Mouse (Mus musculus): ENCODE measurements around the gene Itpa. TPM values are rescaled to one million over a fixed set of nuclear protein-coding genes. Genes with fewer than 3 reads are reported as not detected.
A peak's percentile ranks its signal among the peaks of the same experiment; 100 is the strongest.
"Not testable (repeated sequence)": the region's sequence is repeated elsewhere in the genome, so short reads cannot be mapped to it uniquely, and the experiment has no call there.

Gene Itpa
- total and polyA plus RNA-seq, 3 experiments, result 59.1 to 123 (median 70.8) TPM

DNA sequence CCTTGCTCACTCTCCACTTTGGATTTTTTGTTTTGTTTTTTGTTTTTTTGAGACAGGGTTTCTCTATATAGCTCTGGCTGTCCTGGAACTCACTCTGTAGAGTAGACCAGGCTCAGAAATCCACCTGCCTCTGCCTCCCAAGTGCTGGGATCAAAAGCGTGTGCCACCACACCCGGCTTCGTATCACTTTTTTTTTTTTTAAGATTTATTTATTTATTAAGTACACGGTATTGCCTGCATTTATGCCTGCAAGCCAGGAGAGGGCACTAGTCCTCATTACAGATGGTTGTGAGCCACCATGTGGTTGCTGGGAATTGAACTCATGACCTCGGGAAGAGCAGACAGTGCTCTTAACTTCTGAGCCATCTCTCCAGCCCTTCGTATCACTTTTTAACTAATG, 18.4 kb upstream of the Itpa start:
- H3K9ac ChIP-seq (ENCODE audit: insufficient read depth, low read depth); H3K79me2 ChIP-seq (replicated peaks; ENCODE audit: control insufficient read depth, extremely low read depth, insufficient read depth, poor library complexity, severe bottlenecking); H3K4me3 ChIP-seq (replicated peaks in 1 of 3; ENCODE audit: low read depth in 2 of 3, low read length in 2 of 3, poor library complexity in 1 of 3); DNase-seq (ENCODE audit: extremely low read depth); dilution Hi-C loops (cut with MboI; ENCODE audit: extremely low pct_ligation_motif_present, extremely low pct_unique_long_range_greater_than_20kb, low sequenced_read_pairs); H3K4me2 ChIP-seq (ENCODE audit: insufficient read depth, low read depth, poor library complexity, severe bottlenecking); H3K27me3 ChIP-seq (replicated peaks); in situ Hi-C loops (cut with MboI; ENCODE audit: low pct_ligation_motif_present, low pct_unique_long_range_greater_than_20kb, low sequenced_read_pairs); H3K9me3 ChIP-seq (replicated peaks; ENCODE audit: low read length); H3K27ac ChIP-seq (ENCODE audit: insufficient read depth, low read depth); H3K4me1 ChIP-seq (ENCODE audit: control insufficient read depth in 1 of 2, insufficient read depth in 2 of 2): not testable (repeated sequence)
- peaks cover 16 to 64% of the 10 kb centered on the region in 2 experiments for H3K36me3 ChIP-seq (replicated peaks in 1 of 2; ENCODE audit: control insufficient read depth in 1 of 2, insufficient read depth in 1 of 2, low read length in 1 of 2)
- peak in 1 of 2 experiments; percentile 22; a peak in 1 of 4 replicates for TF ChIP-seq CTCF (conservative IDR thresholded peaks at IDR 0.05 in 1 of 2, IDR thresholded peaks at IDR 0.05 in 1 of 2; ENCODE audit: low read depth in 2 of 2, low read length in 2 of 2)

DNA sequence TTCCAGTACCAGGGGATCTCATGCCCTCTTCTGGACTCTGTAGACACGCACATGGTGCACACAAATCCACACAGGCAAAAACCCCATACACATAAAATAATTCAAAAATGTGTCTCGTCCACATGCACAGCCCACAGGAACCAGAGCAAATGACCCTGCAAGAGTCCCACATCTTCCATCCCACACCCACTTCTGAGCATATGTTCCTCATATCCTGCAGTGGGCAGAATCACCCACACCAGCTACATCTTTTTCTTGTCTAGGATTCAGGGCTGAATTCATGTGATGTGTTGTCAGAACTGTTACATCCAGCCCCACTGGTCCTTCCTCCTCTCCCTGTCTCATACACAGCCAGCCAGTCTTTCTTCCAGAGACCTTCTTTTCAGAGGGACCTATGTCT, 14.1 kb upstream of the Itpa start:
- peaks cover 52 to 90% of the 10 kb centered on the region in 2 experiments for H3K36me3 ChIP-seq (replicated peaks in 1 of 2; ENCODE audit: control insufficient read depth in 1 of 2, insufficient read depth in 1 of 2, low read length in 1 of 2)
- H3K4me3 ChIP-seq (replicated peaks in 1 of 3; ENCODE audit: low read depth in 2 of 3, low read length in 2 of 3, poor library complexity in 1 of 3), result no peak overlapping the region
- no peak overlapping the region for H3K4me2 ChIP-seq (ENCODE audit: insufficient read depth, low read depth, poor library complexity, severe bottlenecking)
- H3K27ac ChIP-seq (ENCODE audit: insufficient read depth, low read depth), result no peak overlapping the region
- H3K79me2 ChIP-seq (replicated peaks; ENCODE audit: control insufficient read depth, extremely low read depth, insufficient read depth, poor library complexity, severe bottlenecking), result no peaks in the 10 kb centered on the region
- H3K27me3 ChIP-seq (replicated peaks), result no peaks in the 10 kb centered on the region
- H3K9ac ChIP-seq (ENCODE audit: insufficient read depth, low read depth), result no peak overlapping the region
- no peak for DNase-seq (ENCODE audit: extremely low read depth)
- in situ Hi-C loops (cut with MboI; ENCODE audit: low pct_ligation_motif_present, low pct_unique_long_range_greater_than_20kb, low sequenced_read_pairs) (no loop called here), dilution Hi-C loops (cut with MboI; ENCODE audit: extremely low pct_ligation_motif_present, extremely low pct_unique_long_range_greater_than_20kb, low sequenced_read_pairs) (no loop called here)
- no peaks in the 10 kb centered on the region for H3K9me3 ChIP-seq (replicated peaks; ENCODE audit: low read length)
- H3K4me1 ChIP-seq (ENCODE audit: control insufficient read depth in 1 of 2, insufficient read depth in 2 of 2), result no peaks in the 10 kb centered on the region
- TF ChIP-seq RCOR1 (conservative IDR thresholded peaks at IDR 0.05; ENCODE audit: low read depth, low read length), result no peak
- TF ChIP-seq MYC (IDR thresholded peaks at IDR 0.05; ENCODE audit: low read depth, low read length), result no peak
- no peak for TF ChIP-seq JUND (conservative IDR thresholded peaks at IDR 0.05; ENCODE audit: low read depth, low read length)
- no peak for TF ChIP-seq EP300 (IDR thresholded peaks at IDR 0.05; ENCODE audit: low read length)
- TF ChIP-seq TCF12 (IDR thresholded peaks at IDR 0.05; ENCODE audit: low read depth, low read length), result no peak
- TF ChIP-seq MXI1 (IDR thresholded peaks at IDR 0.05; ENCODE audit: low read depth, low read length), result no peak
- TF ChIP-seq CTCF (conservative IDR thresholded peaks at IDR 0.05 in 1 of 2, IDR thresholded peaks at IDR 0.05 in 1 of 2; ENCODE audit: low read depth in 2 of 2, low read length in 2 of 2), result no peak

DNA sequence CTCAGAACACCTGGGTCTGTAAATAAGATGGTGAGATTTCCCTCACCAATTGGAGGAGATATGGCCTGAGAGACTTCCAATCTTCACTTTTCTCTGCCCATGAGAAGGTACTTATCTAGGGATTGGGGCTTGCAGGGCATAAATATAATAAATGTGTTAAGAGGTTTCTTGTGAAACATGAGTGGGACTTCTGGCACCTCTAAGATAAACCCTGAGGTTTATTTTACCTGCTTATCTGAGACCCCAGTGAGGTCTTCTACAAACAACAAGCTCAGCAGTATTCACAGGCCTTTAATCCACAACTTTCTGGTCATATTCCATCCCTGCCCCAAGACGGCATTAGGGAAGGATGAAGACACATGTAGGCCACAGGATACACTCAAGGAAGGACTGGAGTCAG, 13.7 kb upstream of the Itpa start:
- Histone ChIP-seq H3K9me3 (replicated peaks; ENCODE audit: low read length) (no peaks in the 10 kb centered on the region), H3K4me3 (replicated peaks in 1 of 3; ENCODE audit: low read depth in 2 of 3, low read length in 2 of 3, poor library complexity in 1 of 3) (no peak overlapping the region), H3K79me2 (replicated peaks; ENCODE audit: control insufficient read depth, extremely low read depth, insufficient read depth, poor library complexity, severe bottlenecking) (no peaks in the 10 kb centered on the region), H3K9ac (ENCODE audit: insufficient read depth, low read depth) (no peak overlapping the region), H3K4me1 (ENCODE audit: control insufficient read depth in 1 of 2, insufficient read depth in 2 of 2) (no peaks in the 10 kb centered on the region), H3K4me2 (ENCODE audit: insufficient read depth, low read depth, poor library complexity, severe bottlenecking) (no peak overlapping the region), H3K27me3 (replicated peaks) (no peaks in the 10 kb centered on the region), H3K27ac (ENCODE audit: insufficient read depth, low read depth) (no peak overlapping the region), H3K36me3 (replicated peaks in 1 of 2; ENCODE audit: control insufficient read depth in 1 of 2, insufficient read depth in 1 of 2, low read length in 1 of 2) (peaks cover 56 to 92% of the 10 kb centered on the region in 2 experiments)
- dilution Hi-C loops (cut with MboI; ENCODE audit: extremely low pct_ligation_motif_present, extremely low pct_unique_long_range_greater_than_20kb, low sequenced_read_pairs) (no loop called here), in situ Hi-C loops (cut with MboI; ENCODE audit: low pct_ligation_motif_present, low pct_unique_long_range_greater_than_20kb, low sequenced_read_pairs) (no loop called here)
- TF ChIP-seq MXI1 (IDR thresholded peaks at IDR 0.05; ENCODE audit: low read depth, low read length) (no peak), HCFC1 (IDR thresholded peaks at IDR 0.05; ENCODE audit: low read depth, low read length) (no peak), MEF2A (IDR thresholded peaks at IDR 0.05; ENCODE audit: borderline replicate concordance, low read depth, low read length) (no peak), CHD2 (IDR thresholded peaks at IDR 0.05; ENCODE audit: low read length) (no peak), NRF1 (IDR thresholded peaks at IDR 0.05; ENCODE audit: low read depth, low read length) (no peak), SIN3A (IDR thresholded peaks at IDR 0.05; ENCODE audit: low read length) (no peak), NELFE (IDR thresholded peaks at IDR 0.05; ENCODE audit: low read depth, low read length) (no peak), USF2 (conservative IDR thresholded peaks at IDR 0.05; ENCODE audit: low read depth, low read length) (no peak), POLR2AphosphoS2 (IDR thresholded peaks at IDR 0.05; ENCODE audit: low read depth, low read length) (no peak), TBP (conservative IDR thresholded peaks at IDR 0.05; ENCODE audit: low read depth, low read length) (no peak), IRF4 (IDR thresholded peaks at IDR 0.05; ENCODE audit: low read depth, low read length) (no peak), RAD21 (IDR thresholded peaks at IDR 0.05; ENCODE audit: low read depth, low read length) (no peak), ZKSCAN1 (IDR thresholded peaks at IDR 0.05; ENCODE audit: borderline replicate concordance, low read depth, low read length) (no peak), MAZ (IDR thresholded peaks at IDR 0.05; ENCODE audit: low read depth, low read length) (no peak), ZNF384 (IDR thresholded peaks at IDR 0.05; ENCODE audit: low read depth, low read length) (no peak), BHLHE40 (IDR thresholded peaks at IDR 0.05; ENCODE audit: low read depth, low read length) (no peak), UBTF (IDR thresholded peaks at IDR 0.05; ENCODE audit: low read depth, low read length) (no peak), PAX5 (IDR thresholded peaks at IDR 0.05; ENCODE audit: low read length) (no peak)
- DNase-seq (ENCODE audit: extremely low read depth), result no peak
